Mouse (Mus musculus) CH12.LX (cell line): ENCODE data around the gene Cd8b1.

Experiments
- EP300 ChIP-seq: IDR thresholded peaks from 2 replicates; pipeline ENCODE4 v1.6.1; 2011; ENCODE audit warnings: low read length, improper control_type of control experiment
- MEF2A ChIP-seq: IDR thresholded peaks from 2 replicates; pipeline ENCODE4 v1.6.1; 2014; ENCODE audit warnings: low read depth, mild to moderate bottlenecking, inconsistent platforms, low read length, improper control_type of control experiment, borderline replicate concordance
- MXI1 ChIP-seq: IDR thresholded peaks from 2 replicates; pipeline ENCODE4 v1.6.1; 2011; ENCODE audit warnings: mild to moderate bottlenecking, low read depth, low read length, improper control_type of control experiment
- POLR2A ChIP-seq: IDR thresholded peaks from 2 replicates; pipeline ENCODE4 v1.6.1; 2011; ENCODE audit warnings: low read depth, mild to moderate bottlenecking, improper control_type of control experiment, low read length
- POLR2AphosphoS2 ChIP-seq: IDR thresholded peaks from 2 replicates; pipeline ENCODE4 v1.6.1; 2011; ENCODE audit warnings: low read depth, low read length, improper control_type of control experiment
- RCOR1 ChIP-seq: conservative IDR thresholded peaks from 2 replicates; pipeline ENCODE4 v1.6.1; 2012; ENCODE audit warnings: low read depth, mild to moderate bottlenecking, inconsistent platforms, low read length, improper control_type of control experiment
- TCF12 ChIP-seq: IDR thresholded peaks from 2 replicates; pipeline ENCODE4 v1.6.1; 2014; ENCODE audit warnings: low read depth, mild to moderate bottlenecking, inconsistent platforms, low read length, improper control_type of control experiment
- USF1 ChIP-seq: IDR thresholded peaks from 2 replicates; pipeline ENCODE4 v1.6.1; 2014; ENCODE audit warnings: low read depth, mild to moderate bottlenecking, inconsistent platforms, low read length, improper control_type of control experiment
- ZKSCAN1 ChIP-seq: IDR thresholded peaks from 2 replicates; pipeline ENCODE4 v1.6.1; 2012; ENCODE audit warnings: low read depth, inconsistent platforms, low read length, improper control_type of control experiment, borderline replicate concordance

DNA sequence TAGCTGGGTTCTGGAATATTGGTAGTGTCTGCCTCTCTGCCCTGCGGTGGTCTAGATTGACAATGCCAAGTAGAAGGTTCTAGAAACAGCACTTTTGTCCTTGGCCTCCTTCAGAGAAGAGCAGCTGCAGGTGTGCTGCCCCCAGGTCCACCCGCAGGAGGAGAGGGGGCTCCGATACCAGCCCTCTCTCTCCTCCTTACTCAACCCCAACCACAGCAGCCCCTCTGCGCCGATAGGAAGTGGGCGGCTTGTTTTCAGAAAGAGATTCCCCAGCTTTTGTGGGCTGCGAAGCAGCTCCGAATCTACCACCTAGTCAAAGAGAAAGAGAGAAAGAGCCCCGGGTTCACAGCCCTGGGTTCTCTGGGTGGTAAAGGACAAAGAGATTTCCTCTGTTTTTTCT is 18.6 kb downstream of the Cd8b1 start:
- TF ChIP-seq USF1, result no peak
- no peak for TF ChIP-seq POLR2A
- TF ChIP-seq POLR2AphosphoS2, result no peak
- TF ChIP-seq EP300, result no peak
- no peak for TF ChIP-seq RCOR1
- no peak for TF ChIP-seq MXI1
- TF ChIP-seq ZKSCAN1, result no peak
- TF ChIP-seq TCF12, result no peak
- TF ChIP-seq MEF2A, result no peak
